Mouse (Mus musculus) kidney, postnatal 25 days (tissue): ENCODE data around the gene Kcnab3.

Experiments used
- DNase-seq, 2 experiments: peaks; one replicate each; pipeline ENCODE4 v3.0.0; 2021; ENCODE audit warnings: mixed read lengths in 2 of 2

Gene Kcnab3

GRCm38 (mm10) chr11:69332713-69333253 lies 6.7 kb downstream of the Kcnab3 start:
- DNase-seq, result no peak

DNA sequence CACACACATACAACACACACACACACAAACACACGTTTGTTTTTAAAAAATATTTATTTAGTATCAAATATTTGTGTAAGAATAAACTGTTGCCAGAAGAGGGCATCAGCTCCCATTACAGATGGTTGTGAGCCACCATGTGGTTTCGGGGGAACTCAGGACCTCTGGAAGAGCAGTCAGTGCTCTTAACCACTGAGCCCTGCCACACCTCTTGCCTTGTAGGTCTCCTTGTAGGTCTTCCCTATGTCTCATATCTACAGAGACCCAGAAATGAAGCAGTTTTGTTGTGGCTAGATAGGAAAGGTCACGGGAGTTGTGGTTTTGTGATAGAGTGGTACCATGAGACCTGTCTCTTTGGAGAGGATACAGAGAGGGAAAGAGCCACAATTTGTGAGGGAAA lies 7.9 kb downstream of the Kcnab3 start:
- no peak for DNase-seq

DNA sequence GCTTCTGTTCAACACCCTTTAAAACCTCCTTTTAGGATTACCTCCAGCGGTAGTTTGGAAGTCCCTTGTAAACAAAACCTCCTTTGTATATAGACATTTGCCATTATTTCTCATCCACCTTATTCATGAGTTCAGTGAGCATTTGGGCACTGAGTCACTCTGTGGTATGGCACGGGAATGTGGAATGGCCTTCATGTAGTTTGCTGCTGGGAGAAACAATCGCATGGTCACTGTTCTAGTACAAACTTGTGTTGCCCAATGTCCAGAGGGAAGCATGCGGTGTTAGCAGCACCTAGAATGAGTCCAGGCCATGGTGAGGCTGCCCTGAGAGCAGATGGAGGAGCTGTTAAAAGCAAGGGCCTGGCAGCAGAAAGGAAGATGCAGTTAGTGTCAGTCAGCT lies 8.7 kb downstream of the Kcnab3 start:
- no peak for DNase-seq

GRCm38 (mm10) chr11:69340161-69341131 lies 14.4 kb downstream of the Kcnab3 start, which contains the start of gene Rnf227:
Gene Rnf227 (plus strand): TSS chr11:69340461.
- peak; percentile 53 to 77 for DNase-seq

DNA sequence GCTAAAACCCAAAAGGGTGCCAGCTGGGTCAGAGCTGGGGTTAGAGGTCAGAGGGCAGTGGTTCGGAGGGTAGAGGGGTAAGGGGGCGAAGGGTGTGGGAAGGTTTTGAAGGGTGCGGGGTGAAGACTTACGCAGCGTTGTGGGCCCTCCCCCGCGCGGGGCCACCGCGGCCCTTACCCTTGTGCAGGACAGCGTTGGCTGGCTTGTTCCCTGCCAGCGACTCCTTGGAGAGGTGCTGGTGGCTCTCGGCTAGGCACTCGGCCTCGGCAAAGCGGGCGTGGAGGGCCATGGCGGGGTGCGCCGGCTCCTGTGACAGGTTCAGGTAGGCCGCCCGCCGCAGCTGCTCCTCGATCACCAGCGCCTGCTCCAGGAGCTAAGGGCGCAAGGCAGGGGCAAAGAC lies 20.4 kb downstream of the Kcnab3 start:
- DNase-seq, result no peak

DNA sequence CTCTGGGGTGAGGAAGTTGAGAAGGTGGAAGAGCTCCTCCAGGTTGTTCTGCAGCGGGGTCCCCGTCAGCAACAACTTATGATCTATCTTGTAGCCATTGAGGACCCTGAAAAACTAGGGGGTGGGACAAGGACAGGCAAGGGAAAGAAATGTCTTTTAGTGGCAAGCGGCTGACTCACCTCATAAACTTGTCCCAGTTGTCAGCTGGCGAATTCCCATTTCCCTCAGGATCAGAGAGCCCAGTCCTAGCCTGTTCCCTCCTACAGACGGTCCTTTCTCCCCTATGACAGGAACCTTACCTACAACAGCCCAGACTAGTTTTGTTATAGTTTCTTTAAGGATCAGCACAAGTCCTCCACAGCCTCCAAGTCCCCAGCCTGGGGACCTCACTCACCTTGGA lies 30.5 kb downstream of the Kcnab3 start:
- DNase-seq, result no peak

DNA sequence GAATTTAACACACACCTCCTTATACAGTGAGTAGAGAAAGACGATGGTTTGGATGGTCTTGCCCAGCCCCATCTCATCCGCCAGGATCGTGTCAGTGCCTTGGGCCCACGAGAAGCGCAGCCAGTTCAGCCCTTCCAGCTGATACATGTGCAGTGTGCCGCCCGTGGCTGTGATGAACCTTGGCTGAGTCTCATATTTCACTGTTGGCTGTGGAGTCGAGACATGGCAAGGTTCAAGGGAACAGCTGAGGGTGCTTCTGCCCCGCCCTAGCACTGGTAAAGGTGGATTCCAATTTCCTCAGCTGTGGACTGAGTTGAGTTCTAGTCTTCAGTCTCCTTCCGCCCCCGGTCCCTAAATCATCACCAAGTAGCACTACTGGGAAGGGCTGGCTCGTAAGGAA lies 31.6 kb downstream of the Kcnab3 start:
- no peak for DNase-seq

GRCm38 (mm10) chr11:69362021-69362420 lies 36.0 kb downstream of the Kcnab3 start:
- DNase-seq, result no peak

- peak in 1 of 2 experiments; percentile 21 for DNase-seq
Observed at GRCm38 (mm10) chr11:69362479-69362878, 36.4 kb downstream of the Kcnab3 start.

GRCm38 (mm10) chr11:69364376-69364775 lies 38.3 kb downstream of the Kcnab3 start:
- peak; percentile 58 to 78 for DNase-seq

DNA sequence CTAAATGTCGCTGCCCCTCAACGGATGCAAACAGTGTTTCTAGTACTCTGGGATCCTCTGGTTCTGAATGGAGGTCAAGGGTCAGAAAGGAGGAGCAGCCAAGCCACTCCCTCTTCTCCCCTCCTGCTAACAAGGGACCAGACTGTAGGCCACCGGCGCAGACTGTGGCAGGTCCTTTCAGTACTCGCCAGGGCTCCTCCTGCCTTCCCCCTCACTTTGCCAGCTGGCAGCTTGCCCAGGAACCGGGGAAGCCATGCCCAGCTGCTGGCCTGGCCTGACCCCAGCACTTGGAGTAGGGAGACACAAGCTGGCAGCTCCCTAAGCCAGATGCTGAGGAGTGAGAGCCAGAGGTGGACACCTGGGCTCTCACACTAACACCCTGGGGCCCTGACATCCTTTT lies 38.9 kb downstream of the Kcnab3 start:
- DNase-seq, result peak; percentile 97 to 99

GRCm38 (mm10) chr11:69365722-69366121 lies 39.7 kb downstream of the Kcnab3 start:
- no peak for DNase-seq

- DNase-seq, result peak; percentile 99 to 100
Observed at GRCm38 (mm10) chr11:69366157-69366854, 40.2 kb downstream of the Kcnab3 start.

DNA sequence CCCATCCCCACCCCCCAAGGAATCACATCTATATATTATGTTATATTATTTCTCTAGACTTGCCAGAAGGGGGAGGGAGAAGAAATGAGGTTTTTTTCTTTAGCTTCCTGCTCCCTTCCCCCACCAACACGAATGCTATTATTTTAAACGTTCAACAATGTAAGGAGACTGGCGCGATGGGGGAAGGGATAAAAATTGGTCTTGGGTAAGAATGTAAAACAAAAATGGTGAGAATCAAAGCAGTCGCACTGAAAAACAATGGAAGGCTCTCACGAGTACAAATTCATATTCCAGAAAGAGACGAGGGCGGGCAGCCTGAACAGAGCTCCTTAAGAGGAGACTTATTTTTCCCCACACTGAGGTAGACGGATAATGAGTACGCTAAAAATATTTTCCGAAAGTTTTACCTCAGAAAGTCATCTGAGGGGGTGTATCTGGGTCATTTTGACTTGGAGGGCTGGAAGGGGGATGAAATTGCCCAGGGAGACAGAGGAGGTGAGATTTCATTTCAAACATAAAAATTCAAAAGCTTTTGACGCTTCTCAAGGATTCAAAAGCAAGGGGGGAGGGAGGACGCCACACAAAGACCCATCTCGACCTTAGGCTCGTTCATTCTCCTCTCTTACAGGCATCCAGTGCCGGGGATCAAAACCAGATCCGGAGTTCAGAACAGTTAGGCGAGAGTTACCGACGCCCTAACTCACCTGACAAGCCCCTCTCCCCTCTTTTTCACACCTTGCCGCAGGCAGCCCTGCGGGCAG lies 41.0 kb downstream of the Kcnab3 start:
- peak in 1 of 2 experiments; percentile 48 for DNase-seq

- peak in 1 of 2 experiments; percentile 78 for DNase-seq
Observed at GRCm38 (mm10) chr11:69367616-69368355, 41.7 kb downstream of the Kcnab3 start.

GRCm38 (mm10) chr11:69368356-69369214 lies 42.5 kb downstream of the Kcnab3 start:
- DNase-seq, result peak; percentile 43 to 75

DNA sequence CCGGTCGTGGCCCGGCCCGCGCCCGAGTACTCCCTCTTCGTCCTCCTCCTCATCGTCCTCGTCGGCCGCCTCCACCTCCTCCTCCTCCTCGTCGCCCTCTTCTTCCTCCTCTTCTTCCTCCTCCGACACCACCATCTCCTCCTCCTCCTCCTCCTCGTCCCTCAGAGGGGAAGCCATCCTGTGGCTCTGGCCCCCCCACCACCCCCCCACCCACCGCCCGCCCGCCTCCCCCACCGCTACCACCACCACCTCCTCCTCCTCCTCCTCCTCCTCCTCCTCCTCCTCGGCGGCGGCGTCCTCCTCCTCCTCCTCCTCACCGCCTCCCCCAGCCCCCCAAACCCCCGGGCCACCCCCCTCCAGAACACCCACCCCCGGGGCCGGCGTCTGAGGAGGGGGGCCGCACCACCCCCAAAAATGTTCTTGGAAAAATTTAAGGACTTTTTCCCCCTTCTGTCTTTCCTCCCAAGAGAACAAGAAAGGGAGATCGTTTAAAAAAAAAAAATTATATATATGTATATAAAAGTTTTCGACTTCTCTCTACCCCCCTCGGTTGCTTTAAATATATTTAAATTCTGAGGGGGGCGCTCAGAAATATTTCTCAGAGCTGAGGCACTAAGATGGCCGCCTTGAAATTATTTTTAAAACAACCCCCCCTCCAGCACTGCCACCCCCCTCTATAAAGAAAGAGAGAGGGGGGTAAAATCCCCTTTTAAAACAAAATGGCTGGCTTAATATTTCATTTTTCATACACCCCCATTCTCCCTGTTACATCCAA lies 43.3 kb downstream of the Kcnab3 start, which contains the start of gene Chd3:
Gene Chd3 (minus strand): TSS at position 192 of the 775 bp plus-strand sequence.
- peak in 1 of 2 experiments; percentile 63 for DNase-seq

GRCm38 (mm10) chr11:69369990-69370816 lies 44.1 kb downstream of the Kcnab3 start:
- no peak for DNase-seq

DNA sequence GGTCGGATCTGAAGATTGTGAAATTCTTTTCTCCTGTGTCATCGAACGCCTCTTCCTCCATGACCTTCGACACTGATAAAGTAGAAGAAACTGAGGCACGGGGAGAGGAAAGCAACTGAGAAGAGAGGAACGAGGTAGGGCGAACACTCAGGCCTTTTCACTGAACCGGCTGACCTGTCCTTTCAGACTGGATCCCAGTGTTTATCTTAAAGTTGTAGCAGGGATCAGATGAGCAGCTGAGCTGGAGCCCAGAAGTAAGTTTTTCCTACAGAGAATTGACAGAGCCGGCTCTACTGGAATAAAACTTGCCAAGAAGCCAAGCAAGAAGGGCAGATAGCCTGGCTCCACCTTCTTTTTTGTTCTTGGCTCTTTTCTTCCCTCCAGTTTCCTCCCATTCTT lies 44.8 kb downstream of the Kcnab3 start:
- no peak for DNase-seq
